Mouse (Mus musculus) ES-E14 (cell line): ENCODE measurements around the gene Smpd3.

ENCODE experiments used
- CHD2 ChIP-seq: IDR thresholded peaks from 2 replicates; pipeline ENCODE4 v1.6.1; 2014; ENCODE audit warnings: mild to moderate bottlenecking, low read depth, low read length, inconsistent platforms
- HCFC1 ChIP-seq: IDR thresholded peaks from 2 replicates; pipeline ENCODE4 v1.6.1; 2012; ENCODE audit warnings: low read length, inconsistent platforms, borderline replicate concordance; ENCODE audit not compliant: insufficient read depth
- MAFK ChIP-seq: IDR thresholded peaks from 2 replicates; pipeline ENCODE4 v1.6.1; 2014; ENCODE audit warnings: mild to moderate bottlenecking, low read depth, low read length, inconsistent platforms; ENCODE audit not compliant: insufficient read depth
- ZC3H11A ChIP-seq: IDR thresholded peaks from 2 replicates; pipeline ENCODE4 v1.6.1; 2012; ENCODE audit warnings: low read depth, mild to moderate bottlenecking, inconsistent platforms, low read length, borderline replicate concordance

- TF ChIP-seq ZC3H11A (no peak), CHD2 (no peak; the same call in 1 of the 2 replicates), HCFC1 (no peak), MAFK (no peak)
Observed at GRCm38 (mm10) chr8:106338741-106339209, 987 bp upstream of the Smpd3 start.
